Mouse (Mus musculus): ENCODE measurements around the gene Homer1. TPM values are rescaled to one million over a fixed set of nuclear protein-coding genes. Genes with fewer than 3 reads are reported as not detected.

Homer1 gene
- 1.8 and 2.0 TPM in 2 replicates for polyA plus RNA-seq (2015; fragmentation: Nextera tagmentation; extraction: Ambion mirVana)

DNA sequence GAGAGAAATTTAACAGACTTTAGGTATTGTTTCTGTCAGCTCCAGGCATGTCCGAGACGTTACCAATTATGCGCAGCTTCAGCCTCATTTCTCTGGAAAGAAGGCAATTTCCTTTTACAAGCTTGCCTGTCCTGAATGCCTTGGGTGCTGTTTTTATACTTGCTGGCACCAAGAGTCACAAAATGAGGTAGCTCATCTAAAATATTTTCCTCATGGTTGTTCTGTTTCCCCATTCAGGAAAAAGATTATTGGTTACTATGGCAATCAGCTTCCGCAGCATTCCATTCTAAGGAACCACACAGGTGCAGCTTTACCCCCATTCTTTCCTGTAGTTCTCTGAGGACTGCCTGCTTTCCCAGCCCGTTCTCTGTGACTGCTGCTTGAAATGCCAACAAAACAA is at the start of gene Homer1:
Gene Homer1 (plus strand): TSS at position 320 of the 400 bp plus-strand sequence.
- no peak for DNase-seq (ENCODE audit: low spot score)

DNA sequence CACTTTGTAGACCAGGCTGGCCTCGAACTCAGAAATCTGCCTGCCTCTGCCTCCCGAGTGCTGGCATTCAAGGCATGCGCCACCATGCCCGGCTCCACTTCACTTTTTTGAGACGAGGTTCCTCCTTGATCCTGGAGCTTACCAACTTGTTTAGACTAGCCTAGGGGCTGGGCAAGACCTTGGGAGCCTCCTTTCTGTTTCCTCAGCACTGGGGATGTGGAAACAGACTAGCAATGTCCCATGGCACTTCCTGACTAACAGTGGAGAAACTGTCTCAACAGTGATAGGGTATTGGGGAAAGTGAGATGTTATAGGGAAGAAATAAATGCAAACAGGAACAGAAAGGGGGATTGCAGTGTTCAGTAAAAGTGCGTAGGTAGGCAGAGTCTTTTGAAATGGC is 47.7 kb upstream of the Homer1 start:
- no peak for DNase-seq (ENCODE audit: low spot score)

DNA sequence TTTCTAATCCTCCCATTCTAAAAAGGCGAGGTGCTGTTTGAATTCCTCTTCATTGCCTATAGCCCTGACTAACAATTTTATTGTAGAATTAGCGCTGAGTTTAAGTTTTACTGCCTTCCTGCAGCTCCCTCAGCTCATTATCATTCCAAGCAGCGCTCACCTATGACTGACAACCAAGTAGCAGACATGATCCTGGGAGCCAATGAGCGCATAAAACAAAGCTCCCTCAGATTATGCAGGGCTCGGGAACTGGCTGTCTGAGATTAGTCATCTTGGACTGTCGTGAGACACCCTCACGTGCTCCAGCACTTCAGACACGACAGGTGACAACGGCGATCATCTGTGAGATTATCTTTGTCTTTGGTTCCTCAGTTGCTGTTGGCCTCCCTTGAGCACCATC is 47.3 kb upstream of the Homer1 start:
- DNase-seq (ENCODE audit: low spot score), result no peak

DNA sequence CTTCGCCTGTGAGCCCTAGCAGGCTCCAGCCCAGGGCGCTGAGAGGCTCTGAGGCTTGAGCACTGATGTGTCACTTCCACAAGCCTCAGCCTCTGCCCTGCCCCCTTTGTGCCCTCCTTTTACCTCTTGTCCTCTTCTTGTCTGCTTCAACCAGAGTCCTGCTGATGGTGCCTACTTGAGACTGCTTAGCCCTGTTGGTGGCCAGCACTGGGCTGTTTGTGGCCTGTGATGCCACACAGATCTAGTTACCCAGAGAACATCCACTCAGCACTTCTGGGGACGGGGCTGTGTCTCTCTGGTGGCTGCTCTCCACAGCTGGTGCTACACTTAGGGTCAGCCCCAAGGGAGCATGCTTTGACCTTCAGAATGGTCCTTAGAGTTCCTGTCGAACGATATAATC is 46.5 kb upstream of the Homer1 start:
- DNase-seq (ENCODE audit: low spot score), result no peak

DNA sequence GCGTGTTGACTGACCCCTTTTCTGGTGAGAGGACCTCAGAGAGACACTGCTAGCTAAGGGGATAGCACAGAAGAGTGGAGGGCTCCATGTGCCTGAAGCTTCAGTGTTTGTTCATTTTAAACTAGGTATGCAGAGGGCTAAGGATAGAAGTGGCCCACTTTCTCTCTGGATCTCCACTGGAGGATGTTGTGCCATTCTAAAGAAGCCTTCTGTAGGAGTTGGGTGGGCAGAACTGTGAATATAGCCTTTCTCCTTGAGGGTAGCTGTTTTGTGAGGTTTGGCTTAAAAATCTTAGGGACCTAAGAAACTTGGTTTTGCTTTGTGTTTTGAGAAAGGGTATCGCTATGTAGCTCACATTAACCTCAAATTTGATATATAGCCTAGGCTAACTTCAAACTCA is 32.3 kb upstream of the Homer1 start:
- no peak for DNase-seq (ENCODE audit: low spot score)

DNA sequence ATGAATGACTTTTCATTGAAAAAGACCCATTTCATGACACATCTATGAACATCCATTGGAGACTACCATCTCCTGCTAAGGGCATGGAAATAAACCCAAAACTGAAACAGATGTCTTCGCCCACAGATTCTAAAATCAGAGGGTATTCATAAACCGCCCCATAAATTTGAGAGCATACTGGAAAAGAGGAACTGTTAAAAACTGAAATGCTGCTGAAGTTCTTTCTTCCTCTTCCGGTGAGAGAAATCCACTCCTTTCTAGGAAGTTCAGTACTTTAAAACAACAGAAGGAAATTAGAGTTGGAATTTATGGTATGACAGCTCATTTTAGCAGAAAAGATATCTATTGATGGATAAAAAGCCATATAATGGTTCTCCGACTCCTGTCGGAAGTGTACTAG is 1.1 kb downstream of the Homer1 start:
- DNase-seq (ENCODE audit: low spot score), result no peak

DNA sequence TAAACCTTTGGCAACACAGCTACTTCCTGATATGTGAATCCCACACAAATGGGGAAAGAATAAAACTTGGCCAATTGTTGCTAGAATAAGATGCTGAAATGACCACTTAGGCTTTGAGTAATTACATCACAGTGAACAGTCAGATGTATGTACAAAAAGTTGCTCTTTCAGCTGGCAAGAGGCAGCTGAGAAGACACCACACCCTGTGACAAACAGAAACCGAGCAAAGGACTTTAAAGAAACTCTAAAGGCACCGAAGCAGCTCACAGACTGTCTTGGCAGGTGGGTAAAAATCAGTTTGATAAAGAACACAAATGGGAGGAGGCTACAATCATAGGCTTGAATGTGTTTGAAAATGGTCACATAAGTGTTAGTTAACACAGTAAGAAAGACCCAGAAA is 1.6 kb downstream of the Homer1 start:
- DNase-seq (ENCODE audit: low spot score), result no peak

DNA sequence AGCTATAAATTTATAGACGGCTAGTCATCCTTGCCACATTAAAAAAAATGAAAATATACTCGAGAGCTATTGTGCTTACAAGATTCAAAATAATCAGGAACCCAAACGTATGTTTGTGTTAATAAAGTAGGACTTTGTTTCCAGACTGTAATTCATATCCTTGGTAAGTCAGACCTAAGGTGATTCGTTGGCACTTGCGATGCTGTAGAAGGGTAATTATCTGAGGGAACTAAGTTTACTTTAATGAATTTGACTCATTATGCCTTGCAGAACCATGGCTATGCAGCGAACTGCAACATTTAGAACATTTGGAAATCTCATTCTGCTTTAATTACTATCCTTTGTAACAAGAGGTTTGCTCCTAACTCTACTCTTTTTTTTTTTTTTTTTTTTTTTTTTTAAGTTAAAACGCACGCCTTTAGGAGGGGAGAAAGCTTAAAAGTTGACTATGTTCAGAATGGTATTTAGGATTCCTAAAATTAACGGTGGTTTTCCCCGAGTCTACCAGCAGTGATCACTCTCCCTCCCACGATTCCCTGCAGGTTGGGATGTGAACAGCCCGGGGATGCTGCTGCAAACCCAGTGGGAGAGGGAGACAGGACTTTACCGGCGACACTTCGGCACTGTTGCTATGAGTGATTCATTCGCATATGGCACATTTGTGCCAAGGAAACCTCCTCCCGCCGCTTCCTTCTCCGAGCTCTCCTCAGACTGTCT is 3.6 kb downstream of the Homer1 start:
- no peak for DNase-seq (ENCODE audit: low spot score)

DNA sequence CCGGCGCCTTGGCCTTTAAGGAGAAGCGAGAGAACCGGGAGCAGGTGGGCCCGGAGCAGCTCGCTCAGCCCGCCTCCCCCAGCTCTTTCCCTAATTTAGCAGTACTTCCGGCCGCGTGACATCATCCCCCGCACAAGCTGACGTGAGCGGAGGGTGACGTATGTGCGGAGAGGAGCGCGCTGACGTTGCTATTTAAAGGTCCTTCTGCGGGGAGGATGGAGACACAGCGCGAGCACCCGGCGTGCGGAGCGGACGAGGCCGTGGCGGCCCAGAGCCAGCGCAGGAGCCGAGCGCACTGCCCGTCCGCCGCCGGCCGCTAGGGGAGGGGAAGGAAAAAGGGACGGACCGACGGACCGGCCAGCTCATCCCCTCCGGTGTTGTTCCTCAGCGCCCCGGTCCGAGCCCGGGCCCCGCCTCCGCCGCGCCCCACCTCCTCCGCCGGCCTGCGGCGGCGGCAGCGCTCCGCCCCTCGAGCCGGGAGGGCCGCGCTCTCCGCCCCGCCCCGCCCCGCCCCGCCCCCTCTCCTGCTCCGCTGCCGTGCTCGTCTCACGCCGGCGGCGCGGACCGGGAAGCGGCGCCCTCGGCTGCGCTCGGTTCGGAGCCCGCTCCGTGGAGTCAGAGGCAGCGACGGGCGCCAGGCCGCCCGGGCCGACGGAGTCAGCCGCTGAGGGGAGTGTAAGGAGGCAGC is 4.3 kb downstream of the Homer1 start:
- peak; percentile 97 for DNase-seq (ENCODE audit: low spot score)

DNA sequence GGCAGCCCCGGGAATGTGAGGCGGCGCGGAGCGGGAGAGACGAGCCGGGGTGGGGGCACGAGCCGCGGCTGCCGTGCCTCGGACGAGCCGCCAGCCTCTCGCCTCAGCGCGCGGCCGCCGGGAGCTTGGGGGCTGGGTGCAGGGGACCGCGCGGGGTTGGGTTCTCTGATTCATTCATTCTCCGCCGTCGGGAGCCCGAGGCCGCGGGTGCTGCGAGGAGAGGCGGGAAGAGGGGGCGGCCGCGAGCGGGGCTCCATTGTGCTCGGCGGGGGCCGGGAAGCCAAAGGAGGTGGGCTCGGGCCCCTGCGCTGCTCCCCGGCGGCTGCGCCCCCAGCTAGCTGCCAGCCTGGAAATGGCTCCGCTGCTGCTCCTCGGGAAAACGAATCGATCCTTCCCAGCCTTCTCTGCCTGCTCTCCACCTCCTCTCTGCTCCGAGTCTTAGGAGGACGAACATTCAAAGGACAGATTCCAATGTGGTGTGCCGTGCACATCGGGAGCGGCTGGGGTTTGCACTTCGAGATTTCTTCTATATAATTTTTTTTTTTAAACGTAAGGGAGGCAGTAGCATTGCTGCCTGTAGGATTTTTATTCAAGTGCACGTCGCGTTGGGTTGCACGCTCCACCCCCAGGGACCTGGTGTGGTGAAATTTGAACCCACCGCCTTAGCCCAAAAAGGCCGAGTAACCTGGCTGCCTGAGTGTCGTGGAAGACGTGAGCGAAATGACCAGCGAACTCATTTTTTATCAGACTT is 5.0 kb downstream of the Homer1 start:
- no peak for DNase-seq (ENCODE audit: low spot score)

DNA sequence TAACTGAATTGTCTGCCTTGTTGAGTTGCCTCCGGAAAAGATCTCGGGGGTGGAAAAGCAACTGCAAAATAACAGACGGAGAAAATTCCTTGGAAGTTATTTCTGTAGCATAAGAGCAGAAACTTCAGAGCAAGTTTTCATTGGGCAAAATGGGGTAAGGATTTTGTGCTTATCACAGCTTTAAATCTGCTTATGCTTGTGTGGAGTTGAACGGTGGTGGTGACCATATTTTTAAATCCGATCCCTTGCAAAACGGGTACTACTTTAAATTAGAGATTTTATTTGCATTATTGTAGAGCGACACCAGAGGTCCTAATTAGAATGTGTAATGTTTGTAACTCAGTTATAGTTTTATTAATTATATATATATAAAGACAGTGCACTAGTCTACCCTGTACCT is 5.7 kb downstream of the Homer1 start:
- DNase-seq (ENCODE audit: low spot score), result no peak

DNA sequence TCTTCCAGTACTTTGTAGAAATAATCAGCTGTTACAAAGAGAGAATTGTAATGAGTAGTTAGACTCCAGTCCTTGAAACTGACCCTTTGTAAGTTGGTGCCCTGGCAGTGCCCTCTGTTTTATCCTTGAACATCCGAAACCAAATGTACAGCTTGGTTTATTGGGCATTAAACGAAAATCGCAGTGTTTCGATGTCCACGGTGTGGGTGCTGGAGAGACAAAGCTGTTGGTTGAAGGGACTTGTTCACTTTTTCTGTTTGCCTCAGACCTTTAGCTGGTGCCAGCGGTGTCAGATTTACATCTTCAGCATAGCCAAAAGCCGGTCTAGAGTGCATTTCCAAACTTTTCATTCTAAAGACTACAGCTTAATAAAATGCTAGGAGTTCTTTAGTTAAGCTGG is 6.2 kb downstream of the Homer1 start:
- DNase-seq (ENCODE audit: low spot score), result no peak

DNA sequence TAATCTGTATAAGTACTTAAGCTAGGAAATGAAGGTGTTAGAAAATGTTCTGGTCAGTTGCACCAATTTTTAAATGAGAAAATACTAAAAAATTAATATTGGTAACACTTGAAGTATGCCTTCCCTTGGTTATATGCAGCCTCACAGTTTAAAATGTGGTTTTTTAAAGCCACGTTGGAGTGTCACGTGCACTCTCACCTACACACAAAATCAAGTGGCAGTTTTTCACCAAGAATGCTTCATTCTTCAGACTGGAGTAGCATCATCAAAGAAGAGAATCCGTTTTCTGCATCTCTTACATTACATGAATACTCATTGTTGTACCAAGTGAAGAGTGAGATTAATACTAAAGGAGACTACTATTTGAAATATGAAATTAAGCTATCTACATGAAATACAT is 7.1 kb downstream of the Homer1 start:
- no peak for DNase-seq (ENCODE audit: low spot score)

DNA sequence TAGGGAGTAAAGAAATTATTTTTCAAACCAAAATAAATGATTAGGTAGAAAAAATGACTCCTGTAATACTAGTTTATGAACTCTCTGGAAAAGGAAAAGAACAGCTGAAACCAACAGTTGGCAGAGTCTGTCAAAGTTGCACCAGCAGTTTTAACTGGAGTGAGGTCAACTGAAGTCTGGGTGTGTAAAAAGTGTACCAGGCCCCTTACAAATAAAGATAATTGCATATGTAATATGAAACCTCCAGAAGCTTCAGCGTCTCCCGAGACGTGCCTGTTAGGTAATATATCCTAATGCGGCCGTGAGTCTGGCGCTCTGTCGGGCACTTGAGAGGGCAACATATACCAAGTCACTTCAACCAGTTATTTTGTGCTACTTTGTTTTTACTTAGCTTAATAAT is 8.3 kb downstream of the Homer1 start:
- no peak for DNase-seq (ENCODE audit: low spot score)

DNA sequence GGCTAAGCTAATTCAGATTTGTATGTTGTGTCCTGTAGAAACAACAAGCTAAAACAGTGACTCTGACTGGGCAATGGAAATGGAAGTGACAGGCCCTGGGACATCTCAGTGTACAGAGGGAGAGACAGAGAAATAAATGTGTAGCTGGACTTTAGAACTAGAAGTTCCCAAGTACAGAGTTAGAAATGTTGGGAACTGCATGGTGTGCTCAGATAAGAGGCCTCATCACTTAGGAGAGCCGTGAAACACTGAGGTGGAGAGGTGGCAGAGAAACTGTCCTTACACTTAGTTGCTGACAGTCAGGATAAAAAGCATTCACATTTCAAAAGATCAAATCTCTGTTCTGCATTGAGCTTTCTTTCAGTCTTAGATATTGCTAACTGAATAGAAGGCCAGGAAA is 9.9 kb downstream of the Homer1 start:
- DNase-seq (ENCODE audit: low spot score), result no peak

DNA sequence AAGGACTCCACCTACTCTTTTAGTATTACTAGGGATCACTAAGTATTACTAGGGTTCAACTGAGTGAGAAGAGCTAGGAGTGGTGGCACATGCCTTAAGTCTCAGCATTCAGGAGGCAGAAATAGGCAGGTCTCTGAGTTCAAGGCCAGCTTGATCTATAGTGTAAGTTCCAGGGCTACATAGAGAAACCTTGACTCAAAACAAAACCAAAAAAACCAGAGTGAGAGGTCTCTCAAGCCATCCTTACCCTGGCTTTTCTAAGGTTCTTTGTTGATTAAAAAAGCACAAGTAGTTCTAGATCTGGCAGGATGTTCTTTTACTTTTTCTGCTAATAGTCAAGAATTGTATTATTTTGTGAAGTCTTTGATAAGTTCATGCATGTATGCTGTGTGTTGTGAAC is 13.1 kb downstream of the Homer1 start:
- DNase-seq (ENCODE audit: low spot score), result no peak

DNA sequence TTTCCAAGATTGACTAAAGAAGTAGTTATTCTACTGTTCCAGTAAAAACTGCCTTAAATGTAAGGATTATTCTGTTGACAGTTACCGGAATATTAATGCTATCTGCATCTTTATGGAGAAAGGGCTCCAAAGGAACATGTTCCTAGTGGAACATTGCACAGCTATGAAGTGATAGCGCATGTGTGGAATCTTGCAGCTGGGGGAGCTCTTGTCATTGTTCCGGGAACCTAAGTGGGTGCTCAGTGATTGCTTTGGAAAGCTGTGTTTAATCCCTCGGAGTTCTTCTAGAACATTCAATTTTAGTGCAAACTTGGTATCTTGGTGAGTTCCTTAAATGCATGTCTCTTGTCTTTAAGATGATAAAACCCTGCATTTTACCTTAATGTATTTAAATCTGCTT is 14.9 kb downstream of the Homer1 start:
- no peak for DNase-seq (ENCODE audit: low spot score)

DNA sequence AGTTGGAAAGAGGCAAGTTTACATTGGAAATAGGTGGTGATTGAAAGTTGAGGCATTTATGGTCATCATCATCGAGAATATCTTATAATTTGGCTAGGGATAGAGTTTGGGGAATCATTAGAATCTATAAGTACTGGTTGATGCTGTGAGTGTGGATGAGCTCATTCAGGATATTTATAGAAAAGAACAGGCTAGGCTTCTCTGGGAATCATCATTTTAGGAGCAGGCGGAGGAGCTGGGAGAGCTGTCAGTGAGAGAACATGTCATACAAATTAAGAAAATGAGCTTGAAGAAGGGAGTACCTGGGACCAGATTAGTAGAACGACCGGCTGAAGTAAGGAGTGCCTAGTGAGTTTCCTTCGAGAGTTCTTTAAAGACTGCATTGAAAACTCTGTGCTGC is 20.7 kb downstream of the Homer1 start:
- no peak for DNase-seq (ENCODE audit: low spot score)

DNA sequence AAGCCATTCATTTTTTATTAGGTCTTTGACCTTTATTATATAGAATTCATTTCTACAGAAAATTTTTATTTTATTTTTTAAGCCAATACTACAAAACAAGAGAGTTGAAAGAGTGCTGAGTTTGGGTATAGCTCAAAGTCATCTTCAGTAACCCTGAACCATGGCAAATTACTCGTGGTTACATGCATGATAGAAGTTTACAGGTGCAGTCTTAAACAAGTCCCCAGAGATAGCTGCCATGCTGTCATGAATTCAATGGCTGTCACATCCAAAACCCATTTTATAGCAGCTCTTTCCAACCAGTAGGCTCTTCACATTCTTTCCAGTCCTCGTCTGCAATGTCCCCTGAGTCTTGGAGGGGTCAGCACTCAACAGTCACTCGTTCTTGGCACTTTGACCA is 26.9 kb downstream of the Homer1 start:
- no peak for DNase-seq (ENCODE audit: low spot score)

DNA sequence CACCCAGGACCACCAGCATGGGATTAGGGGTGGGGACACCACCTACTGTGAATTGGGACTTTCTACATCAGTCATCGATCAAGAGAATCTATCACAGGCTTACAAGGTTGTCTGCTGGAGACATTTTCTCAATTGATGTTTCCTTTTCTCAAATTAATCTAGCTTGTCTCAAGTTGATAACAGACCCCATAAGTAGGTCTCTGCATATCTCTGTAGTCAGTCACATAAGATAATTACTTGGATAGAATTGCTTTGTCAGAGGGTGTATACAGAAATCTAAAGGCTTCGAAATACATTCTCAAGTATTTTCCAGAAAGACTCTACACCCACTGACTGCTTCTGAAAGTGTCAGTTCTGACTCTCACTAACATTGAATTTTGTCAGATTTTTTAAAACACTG is 32.3 kb downstream of the Homer1 start:
- DNase-seq (ENCODE audit: low spot score), result no peak

DNA sequence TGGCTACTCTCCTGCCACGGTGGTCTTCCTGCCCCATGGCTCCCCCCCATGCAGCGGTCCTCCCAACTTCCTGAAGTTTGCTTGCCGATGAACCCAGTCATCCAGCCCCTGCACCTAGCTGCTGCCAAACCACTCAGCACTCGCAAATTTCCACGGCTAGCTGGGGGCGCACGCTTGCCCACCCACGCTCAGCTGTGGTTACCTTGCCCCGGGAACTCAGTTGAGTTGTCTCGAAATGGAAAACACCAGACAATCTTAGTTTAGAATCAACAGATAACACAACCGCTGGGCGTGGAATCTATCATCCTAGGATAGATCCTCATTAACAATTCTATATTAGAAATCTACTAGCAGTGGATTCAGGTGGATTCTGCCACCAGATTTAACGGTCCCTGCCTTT is 33.1 kb downstream of the Homer1 start:
- no peak for DNase-seq (ENCODE audit: low spot score)

DNA sequence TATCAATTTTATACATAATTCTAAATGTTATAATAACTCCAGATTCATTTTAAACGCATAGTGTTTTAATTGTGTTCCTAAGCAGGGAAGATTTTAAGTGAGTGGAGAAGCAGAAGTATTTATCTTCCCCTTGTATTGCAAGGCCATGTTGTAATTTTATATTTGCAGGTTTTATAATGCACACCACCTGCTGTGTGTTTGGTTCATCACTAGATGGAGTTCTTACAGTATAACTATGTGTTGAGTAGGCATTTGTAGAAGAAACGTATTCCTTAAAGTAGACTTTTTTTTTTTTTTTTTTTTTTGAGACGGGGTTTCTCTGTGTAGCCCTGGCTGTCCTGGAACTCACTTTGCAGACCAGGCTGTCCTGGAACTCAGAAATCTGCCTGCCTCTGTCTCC is 35.9 kb downstream of the Homer1 start:
- DNase-seq (ENCODE audit: low spot score), result no peak

DNA sequence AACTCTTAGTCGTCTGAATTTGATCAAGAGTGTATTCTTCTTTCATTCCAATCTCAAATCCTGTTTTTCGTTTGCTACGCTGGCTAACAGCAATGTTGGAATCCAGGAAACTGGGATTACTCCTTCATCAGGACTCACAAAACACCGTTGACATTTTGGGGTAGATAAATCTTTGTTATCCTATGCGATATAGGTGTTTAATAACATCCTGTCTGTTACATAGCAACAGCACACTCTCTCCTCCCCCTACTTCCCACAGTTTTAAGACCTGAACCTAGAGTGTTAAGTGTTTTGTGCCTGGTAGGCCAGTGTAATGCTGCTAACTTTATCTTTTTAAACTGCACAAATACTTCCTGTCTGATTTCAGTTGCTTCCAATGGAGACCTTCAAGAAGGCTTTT is 39.0 kb downstream of the Homer1 start:
- DNase-seq (ENCODE audit: low spot score), result no peak

Measured in thymus, postnatal 0 days (tissue).